Mouse (Mus musculus): ENCODE data around the gene Pigk.
"Not testable (repeated sequence)": the region's sequence is repeated elsewhere in the genome, so short reads cannot be mapped to it uniquely, and the experiment has no call there.

Pigk gene

DNA sequence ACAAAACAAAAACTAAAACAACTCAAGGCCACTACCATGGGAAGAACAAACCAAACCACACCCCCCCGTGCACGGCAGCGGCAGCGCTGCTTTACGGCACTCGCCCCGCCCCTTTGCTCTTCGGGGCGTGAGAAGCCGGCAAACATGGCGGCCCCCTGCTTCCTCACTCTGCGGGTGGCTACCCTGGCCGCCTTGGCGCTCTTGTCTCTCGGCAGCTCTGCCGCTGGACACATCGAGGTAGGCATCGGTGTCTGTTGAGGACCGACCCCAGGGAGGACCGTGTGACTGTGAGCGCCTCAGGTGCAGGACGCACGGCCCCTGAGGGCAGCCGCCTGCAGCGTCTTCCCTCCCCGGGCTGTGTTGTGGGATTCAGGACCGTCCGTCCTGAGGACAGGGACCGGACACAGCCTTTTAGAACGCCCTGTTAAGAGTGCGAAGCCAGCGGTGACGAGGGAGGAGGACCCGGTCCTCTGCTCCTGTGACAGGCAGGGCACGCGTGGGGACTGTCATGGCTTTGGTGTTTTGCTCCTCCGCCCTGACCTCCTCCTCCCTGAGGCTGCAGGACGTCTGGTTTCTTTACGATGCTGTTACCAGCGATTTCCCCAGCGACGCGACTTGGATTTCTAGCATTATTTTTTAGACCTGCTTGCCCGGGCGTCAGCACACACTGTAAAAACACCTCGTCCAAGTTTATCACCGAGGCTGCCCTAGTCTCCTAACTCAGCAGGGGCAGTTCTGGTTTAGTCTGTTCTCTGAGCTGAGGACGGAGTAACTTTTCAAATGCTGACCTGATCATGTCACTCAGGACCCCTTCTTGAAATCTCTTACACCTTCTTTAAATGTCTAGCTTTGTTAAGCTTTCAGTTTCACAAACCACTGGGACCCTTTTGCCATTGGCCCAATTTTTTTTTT lies at the start of gene Pigk:
Gene Pigk, plus strand, starts transcription at position 110 of the 912 bp plus-strand sequence.
- DNase-seq = peak; percentile 80 to 84

DNA sequence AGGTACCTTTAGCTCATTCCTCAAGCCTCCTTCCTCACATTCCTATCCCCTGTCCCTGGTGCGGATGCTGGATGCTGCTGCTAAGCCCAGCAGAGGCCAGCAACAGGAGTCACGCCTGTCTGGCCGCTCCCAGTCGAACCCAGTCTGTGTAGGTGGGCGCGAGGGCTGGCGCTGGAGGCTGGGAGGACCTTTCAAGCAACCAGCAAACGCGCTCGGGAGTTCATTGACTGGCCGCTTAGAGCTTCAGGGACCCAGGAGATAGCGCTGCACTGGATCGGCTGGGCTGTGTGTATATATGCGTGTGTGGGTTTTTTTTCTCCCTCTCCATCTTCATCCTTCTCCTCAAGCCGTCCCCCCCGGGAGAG lies 46.9 kb upstream of the Pigk start:
- DNase-seq = no peak

DNA sequence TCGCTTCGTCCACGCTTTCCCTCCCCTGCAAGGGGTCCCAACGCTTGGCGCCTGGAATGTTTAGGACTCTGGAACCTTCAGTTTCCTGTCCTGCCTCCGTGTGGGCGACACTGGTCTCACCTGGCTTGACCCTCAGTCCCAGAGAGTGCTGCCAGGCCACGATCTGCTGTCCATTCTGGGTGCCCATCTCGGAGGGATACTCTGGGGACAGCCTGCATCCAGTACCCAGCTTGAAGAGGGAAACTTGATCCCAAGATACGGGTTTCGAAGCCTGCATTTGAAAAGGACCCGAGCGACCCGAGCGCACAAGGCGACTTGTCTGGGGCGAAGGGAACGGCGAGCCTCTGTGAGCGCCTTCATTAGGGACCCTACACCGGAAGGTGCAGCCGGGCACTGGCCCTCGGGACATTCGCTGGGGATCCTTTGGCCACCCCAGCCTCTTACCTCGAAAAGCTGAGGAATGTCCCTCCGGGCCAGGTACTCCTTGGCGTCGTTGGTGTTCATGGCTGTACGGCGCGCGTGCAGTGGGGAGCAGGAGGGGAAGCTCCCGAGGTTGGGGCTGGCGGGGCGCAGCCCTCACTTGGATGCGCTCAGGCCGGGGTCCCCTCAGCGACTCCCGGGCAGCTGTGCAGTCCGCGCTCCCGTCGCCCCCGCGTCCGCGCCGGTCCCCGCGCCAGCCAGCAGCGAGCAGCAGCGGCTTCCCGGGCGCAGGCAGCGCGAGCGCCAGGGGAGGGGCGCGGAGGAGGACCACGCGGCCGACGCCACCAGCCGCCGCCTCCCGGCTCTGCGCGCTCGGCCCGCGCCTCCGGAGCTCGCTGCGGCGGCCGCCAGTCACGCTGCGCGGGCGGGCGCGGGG lies 46.3 kb upstream of the Pigk start:
- DNase-seq = no peak

DNA sequence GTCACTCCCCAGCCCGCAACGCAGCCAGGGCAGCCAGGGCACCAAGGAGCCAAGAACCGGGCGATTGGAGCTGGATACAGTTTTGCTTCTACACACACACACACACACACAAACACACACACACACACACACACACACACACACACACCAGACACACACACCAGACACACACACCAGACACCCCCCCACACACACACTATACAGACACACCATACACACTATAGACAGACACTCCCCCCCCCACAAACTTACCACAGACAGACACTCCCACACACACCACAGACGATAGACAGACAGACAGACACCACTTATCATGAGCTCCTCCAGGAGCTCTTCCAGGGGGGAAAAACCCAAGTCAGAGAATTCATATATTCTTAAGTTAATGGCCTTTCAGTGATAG lies 45.7 kb upstream of the Pigk start, which contains the start of gene Ak5:
Gene Ak5, minus strand, starts transcription at position 122 of the 400 bp plus-strand sequence.
- no peak for DNase-seq

DNA sequence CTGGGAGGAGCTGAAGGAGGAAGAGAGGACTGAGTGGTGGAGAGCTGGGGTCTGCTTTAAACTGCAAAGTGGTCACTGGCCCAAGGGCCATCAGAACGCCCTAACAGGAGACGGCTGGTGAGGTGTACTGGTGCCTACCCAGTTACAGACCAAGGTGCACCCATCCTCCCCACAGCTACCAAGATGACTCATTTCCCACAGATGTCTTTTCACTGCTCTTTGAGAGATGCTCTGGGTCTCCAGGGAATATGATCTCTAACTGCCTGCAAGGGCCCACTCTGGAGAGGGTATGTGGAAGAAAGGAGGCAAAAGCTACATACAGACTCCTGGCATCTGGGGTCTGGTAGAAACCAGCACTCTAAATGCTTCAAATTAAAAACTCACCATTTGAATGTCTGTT lies 45.1 kb upstream of the Pigk start:
- DNase-seq = no peak

DNA sequence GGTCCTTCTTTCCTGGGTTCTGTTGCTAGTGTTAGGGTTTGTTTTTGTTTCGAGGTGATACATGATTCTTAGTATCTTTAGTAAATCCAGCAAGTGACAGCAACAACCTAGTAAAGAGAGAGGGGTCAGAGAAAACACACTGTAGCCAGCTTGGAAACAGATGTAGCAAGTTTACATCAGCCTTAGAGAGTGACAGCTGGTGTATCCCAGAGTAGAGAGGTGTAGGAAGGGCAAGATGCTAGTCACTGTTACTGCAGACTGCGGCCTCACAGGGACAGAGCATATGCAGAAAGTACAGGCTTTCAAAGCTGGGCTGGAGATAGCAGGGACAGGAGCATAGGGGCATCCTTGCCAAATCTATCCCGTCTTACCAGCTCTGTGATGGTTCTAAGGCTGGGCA lies 44.1 kb upstream of the Pigk start:
- DNase-seq = no peak

DNA sequence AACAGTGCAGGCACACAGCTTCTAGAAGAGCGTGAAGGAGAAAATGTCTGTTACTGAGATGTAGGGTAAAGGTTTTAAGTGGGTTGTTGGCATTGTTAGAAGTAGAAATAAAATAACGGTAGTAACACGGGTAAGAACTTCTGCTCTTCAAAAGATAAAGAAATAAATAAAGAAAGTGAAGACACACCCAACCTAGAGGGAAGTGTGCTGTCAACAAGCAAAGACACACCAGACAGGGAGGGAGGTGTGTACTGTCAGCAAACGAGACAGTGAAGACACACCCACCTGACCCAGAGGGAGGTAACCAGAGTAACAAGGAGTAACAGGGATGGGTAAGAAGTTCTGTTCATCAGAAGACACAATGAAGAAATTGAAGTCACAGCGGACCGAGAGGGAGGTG lies 39.2 kb upstream of the Pigk start:
- DNase-seq = no peak

DNA sequence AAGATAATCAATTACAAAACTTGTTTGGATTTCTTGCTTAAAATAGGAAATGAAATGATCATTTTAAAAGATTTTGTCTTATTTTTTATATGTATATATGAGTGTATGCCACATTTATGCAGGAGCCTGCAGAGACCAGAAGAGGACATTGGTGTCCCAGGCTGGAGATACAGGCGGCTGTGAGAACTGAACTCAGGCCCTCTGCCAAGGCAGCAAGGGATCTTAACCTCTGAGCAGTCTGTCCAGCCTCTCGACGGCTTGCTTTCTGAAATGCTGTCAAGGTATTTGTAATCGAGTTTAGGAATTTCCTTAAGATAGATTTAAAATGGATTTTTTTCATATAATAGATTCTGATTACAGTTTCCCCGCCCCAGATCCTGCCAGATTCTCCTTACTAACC lies 25.4 kb upstream of the Pigk start:
- no peak for DNase-seq

DNA sequence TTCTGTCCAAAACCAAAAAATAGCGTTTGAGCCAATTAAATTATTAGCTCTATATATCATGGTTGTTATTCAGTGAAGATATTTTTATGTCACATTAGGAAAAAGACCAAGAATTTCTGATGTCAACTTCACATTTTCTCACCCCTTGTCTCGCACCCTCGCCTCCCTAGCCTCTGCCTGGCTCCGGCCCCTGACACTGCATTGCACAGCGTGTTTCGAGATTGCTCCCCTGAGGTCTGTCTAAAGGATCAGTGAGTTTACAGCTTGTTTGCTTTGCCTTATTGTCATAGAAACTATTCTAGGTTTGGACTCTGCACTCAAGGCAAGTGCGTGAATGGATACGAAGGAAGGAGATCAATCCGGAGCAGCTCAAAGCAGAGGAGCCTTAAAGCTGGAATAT lies 24.8 kb upstream of the Pigk start:
- no peak for DNase-seq

DNA sequence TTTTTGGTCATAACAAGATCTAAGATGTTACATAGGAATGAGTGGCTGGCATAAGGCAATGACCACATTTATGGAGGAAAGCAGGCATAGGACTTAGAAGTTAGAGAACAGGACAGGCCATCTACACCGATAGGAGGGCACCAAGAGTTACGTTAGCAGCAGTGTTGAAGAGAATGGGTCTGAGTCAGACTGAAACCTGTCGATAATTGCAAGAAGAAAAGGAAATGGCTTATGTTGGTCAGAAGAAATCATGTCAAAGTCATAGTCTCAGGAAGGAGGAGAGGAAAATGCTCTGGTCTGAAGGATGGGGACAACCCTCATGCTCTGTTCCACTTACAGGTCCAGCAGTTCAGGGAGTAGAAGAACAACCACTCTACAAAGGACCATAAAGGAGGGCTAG lies 18.9 kb upstream of the Pigk start:
- no peak for DNase-seq

DNA sequence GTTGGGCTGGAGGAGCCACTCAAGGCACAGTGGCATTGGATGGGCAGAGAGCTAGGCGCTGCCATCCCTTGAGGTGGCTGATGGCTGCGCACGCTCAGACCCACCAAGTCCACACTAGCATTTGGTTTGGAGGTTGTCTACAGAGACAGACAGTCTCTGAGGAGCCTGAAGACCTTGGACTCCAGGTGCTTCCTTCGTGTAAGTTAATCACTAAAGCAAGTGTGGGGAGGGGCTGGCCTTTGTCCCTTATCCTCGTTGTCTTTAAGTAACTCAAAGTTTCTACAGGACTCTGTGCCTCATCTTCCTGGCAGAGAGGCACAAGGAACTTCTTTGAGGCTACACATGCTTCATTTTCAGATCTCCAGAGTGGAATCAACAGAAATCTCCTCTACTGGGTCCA lies 15.9 kb upstream of the Pigk start:
- DNase-seq = no peak

DNA sequence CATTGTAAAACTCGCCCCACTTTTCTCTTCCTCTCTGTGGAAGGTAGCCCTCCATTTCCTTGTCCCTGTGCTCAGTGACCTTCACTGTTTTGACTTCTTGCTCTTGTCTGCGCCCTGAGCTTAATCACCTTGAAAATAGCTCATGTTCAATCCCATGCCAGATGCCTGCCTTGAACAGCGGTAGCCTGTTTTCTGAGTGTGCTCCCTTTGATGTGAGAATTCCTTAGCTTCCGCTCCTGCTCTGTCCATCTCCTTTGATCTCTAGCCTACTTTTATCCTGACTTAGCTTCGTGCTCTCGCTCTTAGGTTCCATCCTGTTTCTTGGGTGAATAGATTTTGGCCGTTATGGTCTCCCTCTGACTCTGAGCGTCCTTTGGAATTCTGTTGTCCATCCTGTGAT lies 14.6 kb upstream of the Pigk start:
- no peak for DNase-seq

DNA sequence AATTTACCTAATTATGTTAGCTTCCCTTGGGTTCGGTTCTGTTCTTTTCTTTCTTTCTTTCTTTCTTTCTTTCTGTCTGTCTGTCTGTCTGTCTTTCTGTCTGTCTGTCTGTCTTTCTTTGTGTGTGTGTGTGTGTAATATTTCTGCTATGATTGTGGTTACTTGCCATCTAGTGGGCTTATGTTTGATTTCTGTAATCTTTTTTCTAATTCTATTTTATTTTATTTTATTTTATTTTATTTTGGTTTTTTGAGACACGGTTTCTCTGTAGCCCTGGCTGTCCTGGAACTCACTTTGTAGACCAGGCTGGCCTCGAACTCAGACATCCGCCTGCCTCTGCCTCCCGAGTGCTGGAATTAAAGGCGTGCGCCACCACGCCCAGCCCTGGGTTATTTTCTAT lies 12.4 kb upstream of the Pigk start:
- not testable (repeated sequence) for DNase-seq

DNA sequence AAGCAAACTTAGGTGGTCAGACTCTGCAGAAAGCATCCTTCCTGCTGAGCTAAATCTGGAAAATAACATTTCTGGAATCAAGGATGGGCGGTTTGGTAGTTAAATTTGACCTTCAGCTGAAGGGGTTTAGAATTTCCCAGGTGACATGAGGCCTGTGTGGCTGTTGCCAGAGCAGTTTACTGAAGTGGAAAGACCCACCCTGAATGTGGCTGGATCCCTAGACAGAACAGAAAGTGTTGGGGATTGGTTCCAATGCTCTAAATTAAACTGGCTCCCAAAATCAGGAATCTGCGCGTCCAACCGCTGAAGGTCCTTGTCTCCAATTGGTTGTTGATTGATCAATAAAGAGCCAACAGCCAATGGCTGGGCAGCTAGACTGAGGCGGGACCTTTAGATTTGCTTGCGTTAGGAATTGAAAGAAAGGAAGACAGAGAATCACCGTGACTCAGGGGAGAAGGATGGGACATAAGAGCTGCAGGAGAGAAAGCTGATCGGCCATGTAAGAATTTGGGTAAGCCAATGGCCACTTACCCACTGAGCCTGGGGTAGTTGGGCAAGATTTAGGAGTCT lies 11.5 kb upstream of the Pigk start:
- DNase-seq = no peak

DNA sequence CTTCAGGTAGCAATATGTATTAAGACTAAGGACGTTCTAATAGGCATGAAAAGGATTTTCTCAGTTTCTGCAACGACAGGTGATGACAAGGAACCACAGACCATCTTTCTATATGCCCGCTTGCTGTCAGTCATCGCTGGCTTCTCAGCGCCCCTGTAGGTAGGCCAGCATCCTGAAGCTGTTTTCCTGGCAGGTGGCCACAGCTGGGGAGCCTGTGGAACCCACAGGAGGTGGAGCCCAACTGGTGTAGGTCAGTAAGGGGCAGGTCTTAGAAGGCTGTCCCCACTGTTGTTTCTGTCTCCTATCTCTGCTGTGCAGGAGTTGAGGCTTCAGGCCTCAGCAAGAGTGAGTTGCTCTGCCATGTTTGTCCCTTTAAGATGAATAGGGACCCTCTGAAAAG lies 8.1 kb upstream of the Pigk start:
- no peak for DNase-seq

DNA sequence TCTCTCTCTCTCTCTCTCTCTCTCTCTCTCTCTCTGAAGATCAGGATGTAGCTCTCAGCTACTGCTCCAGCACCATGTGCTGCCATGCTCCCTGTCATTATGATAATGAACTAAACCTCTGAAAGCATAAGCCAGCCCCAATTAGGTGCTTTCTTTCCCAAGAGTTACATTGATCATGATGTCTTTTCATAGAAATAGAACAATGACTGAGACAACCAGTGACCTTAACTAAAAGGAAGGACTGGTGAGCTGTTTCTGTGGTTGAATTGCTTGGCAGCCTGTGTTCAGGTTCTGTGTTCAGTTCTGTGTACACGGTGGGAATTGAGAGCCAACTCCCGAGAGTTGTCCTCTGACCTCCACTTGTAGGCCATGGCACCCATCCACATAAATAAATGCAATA lies 7.0 kb upstream of the Pigk start:
- no peak for DNase-seq

DNA sequence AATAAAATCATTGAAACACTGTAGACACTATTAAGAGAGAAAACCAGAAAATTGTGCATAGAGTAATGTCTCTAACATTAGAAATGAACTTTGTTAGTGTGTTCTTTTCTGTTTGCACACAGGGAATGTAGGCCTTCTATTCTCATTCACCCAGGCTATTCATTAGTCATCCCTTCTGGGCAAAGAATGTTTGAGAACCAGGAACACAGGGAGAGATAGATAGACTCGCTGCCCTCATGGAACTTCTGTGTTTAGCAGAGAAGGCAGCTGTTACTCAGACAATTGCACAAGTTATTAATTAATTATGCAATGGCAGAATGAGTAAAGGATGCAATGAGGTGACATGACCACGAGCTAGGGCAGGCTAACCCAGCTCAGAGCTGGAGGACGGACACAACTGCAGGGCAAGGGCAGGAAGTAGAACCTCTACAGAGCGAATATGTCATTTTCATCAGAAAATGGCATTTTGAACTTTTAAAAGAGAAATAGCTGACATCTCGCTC lies 6.5 kb upstream of the Pigk start:
- DNase-seq = no peak

DNA sequence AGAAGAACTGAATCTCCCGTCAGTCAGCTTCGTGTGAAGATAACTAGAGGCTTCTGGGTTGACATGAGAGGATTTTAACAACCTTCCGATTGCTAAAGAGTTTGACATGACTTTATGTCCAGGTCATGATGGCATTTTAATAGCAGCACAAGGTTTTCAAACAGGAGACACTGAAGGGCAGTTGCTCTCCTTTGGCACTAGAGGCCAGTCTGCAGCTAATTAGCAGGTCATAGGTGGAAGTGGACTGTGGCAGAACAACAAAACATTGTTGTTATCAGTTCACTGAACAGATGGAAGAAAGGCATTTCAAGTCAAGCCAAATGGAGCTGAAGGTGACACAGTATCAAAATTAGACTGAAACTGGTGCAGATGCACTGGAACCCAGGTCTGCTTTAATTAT lies 4.0 kb upstream of the Pigk start:
- DNase-seq = no peak

DNA sequence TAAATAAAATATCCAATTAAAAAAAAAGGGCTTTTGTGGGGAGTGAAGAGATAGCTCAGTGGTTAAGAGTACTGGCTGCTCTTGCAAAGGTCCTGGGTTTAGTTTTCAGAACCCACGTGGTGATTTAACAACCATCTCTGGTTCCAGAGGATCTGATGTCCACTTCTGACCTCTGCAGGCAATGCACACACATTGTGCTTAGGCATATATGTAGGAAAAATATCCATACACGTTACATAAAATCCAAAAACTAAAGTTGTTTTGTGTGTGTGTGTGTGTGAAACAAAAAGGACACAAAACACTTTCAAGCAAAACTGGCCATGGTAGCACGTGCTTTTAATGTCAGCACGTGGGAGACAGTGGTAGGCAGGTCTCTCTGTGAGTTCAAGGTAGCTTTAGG lies 943 bp upstream of the Pigk start:
- no peak for DNase-seq

DNA sequence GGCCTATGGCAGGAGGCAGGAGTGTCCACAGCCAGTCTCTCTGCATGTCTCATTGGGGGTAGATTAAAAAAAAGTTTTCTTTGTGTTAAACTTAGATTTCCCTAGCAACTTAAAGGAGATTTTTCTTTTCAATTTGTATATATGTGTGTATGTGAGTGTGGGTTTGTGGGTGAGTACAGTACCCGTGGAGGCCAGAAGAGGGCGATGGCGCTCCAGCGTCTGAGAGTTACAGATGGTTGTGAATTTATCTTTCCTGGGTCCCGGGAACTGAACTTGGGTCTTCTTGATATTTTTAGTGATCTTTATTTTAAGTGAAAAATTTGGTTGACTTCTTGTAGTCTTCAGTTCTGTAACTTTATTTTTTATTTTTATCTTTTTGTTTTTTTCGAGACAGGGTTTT lies 7.4 kb downstream of the Pigk start:
- no peak for DNase-seq

DNA sequence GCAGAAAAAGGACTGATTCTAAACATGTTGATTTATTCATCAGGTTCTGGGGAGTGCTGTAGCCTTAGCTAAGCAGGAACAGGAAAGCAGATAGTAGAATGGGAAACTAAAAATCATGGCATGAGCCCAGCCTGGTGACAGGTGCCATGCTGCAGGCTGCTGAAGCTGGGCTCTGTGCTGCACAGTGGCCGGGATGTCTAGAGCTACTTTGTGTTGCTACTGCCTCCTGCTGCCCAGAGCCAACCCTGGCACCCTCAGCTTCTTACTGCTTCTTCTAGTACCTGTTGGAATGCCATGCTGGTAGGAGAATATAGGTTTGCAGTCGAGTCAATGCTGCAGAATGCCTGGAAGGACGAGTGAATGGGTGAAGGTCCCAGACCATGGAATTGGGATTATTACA lies 8.9 kb downstream of the Pigk start:
- DNase-seq = no peak

DNA sequence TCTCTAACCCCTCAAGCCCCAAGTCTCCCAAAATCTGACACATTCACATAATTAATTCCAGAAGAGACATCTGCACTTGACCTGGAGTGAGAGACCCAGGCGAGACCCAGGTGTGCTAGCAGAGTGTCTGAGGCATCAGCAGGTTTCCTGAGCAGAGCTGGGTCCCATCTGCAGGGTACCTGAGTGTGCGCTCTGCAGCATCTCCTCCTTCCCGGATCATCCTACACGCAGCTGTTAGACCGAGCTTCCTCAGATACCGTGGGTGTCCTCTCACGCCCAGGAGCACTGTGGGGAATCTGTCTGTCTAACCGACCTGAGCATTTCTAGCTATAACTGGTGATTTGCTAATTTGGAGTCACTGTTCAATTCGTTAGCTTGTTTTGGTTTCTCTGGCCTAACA lies 10.5 kb downstream of the Pigk start:
- no peak for DNase-seq

DNA sequence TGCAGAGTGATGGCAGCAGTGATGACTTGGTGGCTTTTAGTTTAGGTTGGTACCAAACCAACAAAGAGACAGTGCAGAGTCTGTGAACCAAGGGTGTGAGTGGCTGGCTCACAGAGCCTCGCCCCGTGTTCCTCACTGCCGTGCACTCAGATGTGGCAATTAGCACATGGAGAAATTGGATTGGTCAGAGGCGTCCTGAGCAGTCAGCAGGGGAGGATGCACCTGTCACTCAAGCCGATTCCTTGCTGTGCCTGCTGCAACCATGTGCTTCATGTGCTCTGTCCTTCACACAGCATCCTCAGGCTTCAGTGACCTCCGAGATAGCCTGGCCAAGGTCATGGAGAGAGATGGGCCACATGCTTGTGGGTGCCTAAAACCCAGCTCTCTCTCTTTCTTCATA lies 14.3 kb downstream of the Pigk start:
- DNase-seq = no peak

DNA sequence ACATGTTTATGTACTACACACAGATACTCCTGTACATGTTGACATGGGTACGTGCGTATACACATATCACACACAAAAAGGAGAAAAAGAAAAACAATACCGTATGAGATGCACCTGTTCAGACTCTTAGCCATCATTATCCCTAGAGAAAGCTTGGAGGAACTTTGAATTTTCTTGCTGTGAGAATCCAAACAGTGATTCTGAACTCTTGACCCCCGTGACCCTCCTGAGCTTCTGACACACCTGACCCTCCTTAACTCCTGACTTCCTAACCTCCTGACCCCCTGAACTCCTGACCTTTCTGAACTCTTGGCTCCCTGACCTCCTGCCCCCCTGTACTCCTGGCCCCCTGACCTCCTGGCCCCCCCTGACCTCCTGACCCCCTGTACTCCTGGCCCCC lies 19.1 kb downstream of the Pigk start:
- no peak for DNase-seq
